Comparison of ENCODE assay signal across 8 mouse cellular contexts in genomic region chr11:54859322-54860165, GRCm38 (mm10). TPM values are rescaled to one million over a fixed set of nuclear protein-coding genes. Genes with fewer than 3 reads are reported as not detected.
A peak's percentile ranks its signal among the peaks of the same experiment; 100 is the strongest.
DNase-seq lines count a peak whose midpoint lies in the region; ATAC-seq and TF ChIP-seq lines count a peak whose summit lies in the region.

No protein-coding gene starts in this region.

- no peak for ATAC-seq in limb, embryonic 12.5 days (ENCODE audit: insufficient number of reproducible peaks, insufficient read depth, low FRiP score, low TSS enrichment, low read depth)

- WGBS in forebrain, embryonic 10.5 days: 33% methylated on average over 11 of the region's 11 CpGs
- 21% methylated on average over 11 of the region's 11 CpGs for WGBS in limb, embryonic 12.5 days
- 10% methylated on average over 11 of the region's 11 CpGs for WGBS in olfactory bulb, adult 2 months

- peak; percentile 89 for DNase-seq in heart, adult 11 months
- DNase-seq in heart, postnatal 25 days (ENCODE audit: low spot score): no peak
- no peak for DNase-seq in forebrain, embryonic 10.5 days (ENCODE audit: extremely low spot score, low spot score)
- DNase-seq in urinary bladder, postnatal 10 days (ENCODE audit: low spot score): no peak
- no peak for DNase-seq in urinary bladder, postnatal 4 days (ENCODE audit: low spot score in 2 of 2)

- no peak for TF ChIP-seq POLR2A in ES-Bruce4 (IDR thresholded peaks at IDR 0.05; ENCODE audit: insufficient read depth, low read length)
- no peak for TF ChIP-seq POLR2A in olfactory bulb, adult 2 months (IDR thresholded peaks at IDR 0.05; ENCODE audit: insufficient read depth, low read depth, low read length)

- H3K9me3 ChIP-seq in ES-Bruce4 (replicated peaks; ENCODE audit: control insufficient read depth, insufficient read depth, low read length, poor library complexity, severe bottlenecking): no peaks in the 10 kb centered on the region
- no peaks in the 10 kb centered on the region for H3K9me3 ChIP-seq in forebrain, embryonic 10.5 days
- H3K9me3 ChIP-seq in limb, embryonic 12.5 days: no peaks in the 10 kb centered on the region

- peak overlapping the region; percentile 84 for H3K4me2 ChIP-seq in limb, embryonic 12.5 days

- H3K27ac ChIP-seq in ES-Bruce4 (ENCODE audit: insufficient read depth, low read length): peak overlapping the region; percentile 89
- H3K27ac ChIP-seq in forebrain, embryonic 10.5 days: peak overlapping the region; percentile 92
- no peak overlapping the region for H3K27ac ChIP-seq in limb, embryonic 12.5 days
- peak overlapping the region; percentile 94 for H3K27ac ChIP-seq in olfactory bulb, adult 2 months (ENCODE audit: insufficient read depth, low read depth, low read length)

- H3K4me1 ChIP-seq in ES-Bruce4 (ENCODE audit: control insufficient read depth, insufficient read depth, low read length): no peaks in the 10 kb centered on the region
- H3K4me1 ChIP-seq in forebrain, embryonic 10.5 days: peaks cover 25% of the 10 kb centered on the region
- peaks cover 6% of the 10 kb centered on the region for H3K4me1 ChIP-seq in limb, embryonic 12.5 days (replicated peaks)
- H3K4me1 ChIP-seq in olfactory bulb, adult 2 months (ENCODE audit: control insufficient read depth, insufficient read depth, low read length): no peaks in the 10 kb centered on the region

- peak overlapping the region; percentile 69 for H3K9ac ChIP-seq in ES-Bruce4 (ENCODE audit: low read depth, poor library complexity, severe bottlenecking)
- H3K9ac ChIP-seq in limb, embryonic 12.5 days (replicated peaks): peak overlapping the region; percentile 63

- intact Hi-C loops in heart, postnatal 25 days (cut with DNase I): no loop called here

- no peak for TF ChIP-seq EP300 in ES-Bruce4 (IDR thresholded peaks at IDR 0.05; ENCODE audit: insufficient read depth, low read depth, low read length)

- no peaks in the 10 kb centered on the region for H3K36me3 ChIP-seq in ES-Bruce4 (ENCODE audit: control insufficient read depth, insufficient read depth, low read length, poor library complexity, severe bottlenecking)
- no peaks in the 10 kb centered on the region for H3K36me3 ChIP-seq in forebrain, embryonic 10.5 days (replicated peaks)
- H3K36me3 ChIP-seq in limb, embryonic 12.5 days: no peaks in the 10 kb centered on the region

- H3K4me3 ChIP-seq in ES-Bruce4 (ENCODE audit: low read depth, low read length): peak overlapping the region; percentile 89
- H3K4me3 ChIP-seq in forebrain, embryonic 10.5 days: peak overlapping the region; percentile 73
- peak overlapping the region; percentile 60 for H3K4me3 ChIP-seq in limb, embryonic 12.5 days (replicated peaks)
- peak overlapping the region; percentile 63 for H3K4me3 ChIP-seq in olfactory bulb, adult 2 months (ENCODE audit: insufficient read depth, low read depth, low read length)

- TF ChIP-seq CTCF in ES-Bruce4 (IDR thresholded peaks at IDR 0.05; ENCODE audit: low read depth, low read length): peak; percentile 35
- no peak for TF ChIP-seq CTCF in olfactory bulb, adult 2 months (IDR thresholded peaks at IDR 0.05; ENCODE audit: insufficient read depth, low read depth, low read length)

- no peaks in the 10 kb centered on the region for H3K27me3 ChIP-seq in ES-Bruce4 (ENCODE audit: control insufficient read depth, insufficient read depth, low read length, poor library complexity, severe bottlenecking)
- H3K27me3 ChIP-seq in forebrain, embryonic 10.5 days (ENCODE audit: poor library complexity, severe bottlenecking): no peaks in the 10 kb centered on the region
- H3K27me3 ChIP-seq in limb, embryonic 12.5 days: no peaks in the 10 kb centered on the region

RNA-seq across cellular contexts. Expression of gene Lyrm7, which starts 1.2 kb away (rescaled TPM):
- total RNA-seq in heart, postnatal 25 days (2021): 10 to 100 TPM; 34.6 to 47.1 TPM
- polyA plus RNA-seq in ES-Bruce4 (2011; ENCODE audit: insufficient read depth, insufficient read length, low read depth, missing spikeins): 26.3 and 33.2 TPM in 2 replicates
- 4.1 and 8.0 TPM in 2 replicates for polyA plus RNA-seq in forebrain, embryonic 10.5 days (2016; fragmentation: Nextera tagmentation; extraction: Ambion mirVana)
- polyA plus RNA-seq in limb, embryonic 12.5 days (2016; fragmentation: Nextera tagmentation; extraction: Ambion mirVana): 6.1 and 14.0 TPM in 2 replicates
- not detected in 2 replicates for polyA plus RNA-seq in olfactory bulb, adult 2 months (2012; ENCODE audit: insufficient read depth, insufficient read length, low replicate concordance, missing spikeins)

RNA-seq across cellular contexts. Expression of gene Hint1, which starts 6.6 kb away (rescaled TPM):
- total RNA-seq in heart, postnatal 25 days (2021): 100 to 1,000 TPM; 290 to 301 TPM
- polyA plus RNA-seq in ES-Bruce4 (2011; ENCODE audit: insufficient read depth, insufficient read length, low read depth, missing spikeins): 321 and 324 TPM in 2 replicates
- polyA plus RNA-seq in forebrain, embryonic 10.5 days (2016; fragmentation: Nextera tagmentation; extraction: Ambion mirVana): 675 and 687 TPM in 2 replicates
- 678 and 697 TPM in 2 replicates for polyA plus RNA-seq in limb, embryonic 12.5 days (2016; fragmentation: Nextera tagmentation; extraction: Ambion mirVana)
- not detected in 2 replicates for polyA plus RNA-seq in olfactory bulb, adult 2 months (2012; ENCODE audit: insufficient read depth, insufficient read length, low replicate concordance, missing spikeins)

RNA-seq across cellular contexts. Expression of gene Gpx3, which starts 42.7 kb away (rescaled TPM):
- total RNA-seq in heart, postnatal 25 days (2021): 100 to 1,000 TPM; 177 to 178 TPM
- 50.8 and 52.4 TPM in 2 replicates for polyA plus RNA-seq in ES-Bruce4 (2011; ENCODE audit: insufficient read depth, insufficient read length, low read depth, missing spikeins)
- 59.5 and 61.2 TPM in 2 replicates for polyA plus RNA-seq in forebrain, embryonic 10.5 days (2016; fragmentation: Nextera tagmentation; extraction: Ambion mirVana)
- polyA plus RNA-seq in limb, embryonic 12.5 days (2016; fragmentation: Nextera tagmentation; extraction: Ambion mirVana): 31.0 and 36.4 TPM in 2 replicates
- polyA plus RNA-seq in olfactory bulb, adult 2 months (2012; ENCODE audit: insufficient read depth, insufficient read length, low replicate concordance, missing spikeins): not detected in 2 replicates

Comparison
In these comparisons a context has a peak if more than half of its experiments do, and no peak if none do; other contexts are left out.
1. RNA of gene Hint1, which starts 6.6 kb away (polyA plus RNA-seq): 678 to 697 TPM in limb, embryonic 12.5 days, 675 to 687 TPM in forebrain, embryonic 10.5 days and 321 to 324 TPM in ES-Bruce4; not detected in olfactory bulb, adult 2 months; every median in the first group is over 100 times any median in the second.
2. RNA of gene Gpx3, which starts 42.7 kb away (polyA plus RNA-seq): 59.5 to 61.2 TPM in forebrain, embryonic 10.5 days, 50.8 to 52.4 TPM in ES-Bruce4 and 31.0 to 36.4 TPM in limb, embryonic 12.5 days; not detected in olfactory bulb, adult 2 months; every median in the first group is over 10 times any median in the second.
3. Peak in every context shown above with its lines, with median percentiles within 50 percentile points of each other: H3K4me3 ChIP-seq.